Mouse (Mus musculus) intestine, embryonic 14.5 days (tissue): Measurements from ENCODE around the gene Mrps22. TPM values are rescaled to one million over a fixed set of nuclear protein-coding genes. Genes with fewer than 3 reads are reported as not detected.

Experiments used
- ATAC-seq: fragments of 200-750 bp; cut with Nextera tagmentation; replicated peaks from 2 replicates; pipeline ENCODE4 v1.8.0; 2017; ENCODE audit warnings: low read depth, moderate number of reproducible peaks, moderate TSS enrichment, moderate library complexity; ENCODE audit not compliant: low FRiP score, low TSS enrichment
- DNase-seq: peaks from one replicate; pipeline ENCODE4 v3.0.0-alpha.2; 2018; ENCODE audit warnings: low spot score
- H3K27ac ChIP-seq: fragments of 300-500 bp; sonication (generic); 2 replicates; pipeline ENCODE4 v1.5.1; 2014; ENCODE audit warnings: low read depth, mild to moderate bottlenecking, control low read depth
- H3K27me3 ChIP-seq: fragments of 300-500 bp; sonication (generic); replicated peaks from 2 replicates; pipeline ENCODE4 v1.6.1; 2014; ENCODE audit warnings: low read length, control low read depth; ENCODE audit not compliant: control insufficient read depth, insufficient read depth
- H3K36me3 ChIP-seq: fragments of 300-500 bp; sonication (generic); 2 replicates; pipeline ENCODE4 v1.6.1; 2014; ENCODE audit warnings: low read length, control low read depth; ENCODE audit not compliant: control insufficient read depth, insufficient read depth
- H3K4me1 ChIP-seq: fragments of 300-500 bp; sonication (generic); replicated peaks from 2 replicates; pipeline ENCODE4 v1.6.1; 2014; ENCODE audit warnings: low read length, control low read depth, mixed read lengths; ENCODE audit not compliant: control insufficient read depth, insufficient read depth
- H3K4me2 ChIP-seq: fragments of 300-500 bp; sonication (generic); 2 replicates; pipeline ENCODE4 v1.6.1; 2014; ENCODE audit warnings: low read length
- H3K4me3 ChIP-seq: fragments of 300-500 bp; sonication (generic); 2 replicates; pipeline ENCODE4 v1.5.1; 2014; ENCODE audit warnings: low read depth, low read length, control low read depth, mixed read lengths
- H3K9ac ChIP-seq: fragments of 300-500 bp; sonication (generic); 2 replicates; pipeline ENCODE4 v1.6.1; 2014; ENCODE audit warnings: mild to moderate bottlenecking, low read length
- H3K9me3 ChIP-seq: fragments of 300-500 bp; sonication (generic); 2 replicates; pipeline ENCODE4 v1.6.1; 2016; ENCODE audit warnings: low read length, control low read depth; ENCODE audit not compliant: control insufficient read depth
- WGBS: fragments of 180-500 bp; shearing (Covaris S2); extraction: QIAGEN DNeasy Blood & Tissue Kit; methylation state at CpG from one replicate; pipeline ENCODE4 v1.1.7; 2014; 5-methylcytosine and 5-hydroxymethylcytosine counted together
- polyA plus RNA-seq: library from polyadenylated mRNA; unstranded; fragments of >200 nt; fragmentation: Nextera tagmentation; extraction: Ambion mirVana; gene quantifications from 2 replicates; pipeline ENCODE4 v1.2.1, GENCODE M21; 2014

Mrps22 gene
- polyA plus RNA-seq, result 57.6 and 58.1 TPM in 2 replicates

GRCm38 (mm10) chr9:98601156-98601836, at the start of gene Mrps22:
TSS of gene Mrps22 (minus strand) at chr9:98601660.
- Histone ChIP-seq H3K9me3 (no peaks in the 10 kb centered on the region), H3K36me3 (peaks cover 22% of the 10 kb centered on the region), H3K27ac (no peak within 1 kb of the TSS), H3K4me3 (peak within 1 kb of the TSS; percentile 80), H3K9ac (peak within 1 kb of the TSS; percentile 65), H3K27me3 (no peaks in the 10 kb centered on the region), H3K4me2 (peak within 1 kb of the TSS; percentile 90), H3K4me1 (peaks cover 11% of the 10 kb centered on the region; the same call in 1 of the 2 replicates)
- ATAC-seq, result peak; percentile 93
- WGBS, result under 1% methylated on average over 44 of the region's 44 CpGs
- DNase-seq, result peak; percentile 86

DNA sequence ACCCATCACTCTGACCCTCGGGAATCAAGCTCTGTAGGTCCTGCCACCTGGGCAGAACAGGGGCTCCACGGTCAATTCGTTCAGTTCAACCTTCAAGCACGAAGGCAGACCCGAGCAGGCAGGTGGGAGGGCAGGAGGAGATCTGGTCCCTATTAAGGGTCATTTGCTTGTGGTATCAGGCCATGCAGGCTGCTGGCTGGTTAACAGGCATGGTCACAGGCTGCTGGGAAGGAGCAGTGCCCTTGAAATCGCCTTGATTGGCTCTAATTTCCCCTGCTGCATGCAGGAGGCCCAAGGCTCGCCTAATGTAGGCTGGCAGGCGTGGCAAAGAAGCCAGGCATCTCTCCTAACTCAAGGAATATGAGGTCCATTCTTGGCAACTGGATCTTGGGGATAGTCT, 49.1 kb upstream of the Mrps22 start:
- H3K4me2 ChIP-seq, result no peak overlapping the region
- H3K9me3 ChIP-seq, result no peaks in the 10 kb centered on the region
- H3K36me3 ChIP-seq, result no peaks in the 10 kb centered on the region
- no peaks in the 10 kb centered on the region for H3K4me1 ChIP-seq
- 72% methylated on average over 8 of the region's 8 CpGs for whole genome bisulfite sequencing
- H3K4me3 ChIP-seq, result no peak overlapping the region
- H3K27ac ChIP-seq, result no peak overlapping the region
- H3K9ac ChIP-seq, result no peak overlapping the region
- ATAC-seq (no peak), DNase-seq (no peak)
- no peaks in the 10 kb centered on the region for H3K27me3 ChIP-seq

GRCm38 (mm10) chr9:98647418-98647817, 46.0 kb upstream of the Mrps22 start:
- Histone ChIP-seq H3K4me1 (no peaks in the 10 kb centered on the region), H3K4me3 (no peak overlapping the region), H3K9me3 (no peaks in the 10 kb centered on the region), H3K27me3 (no peaks in the 10 kb centered on the region), H3K9ac (no peak overlapping the region), H3K36me3 (no peaks in the 10 kb centered on the region), H3K4me2 (no peak overlapping the region), H3K27ac (no peak overlapping the region)
- WGBS, result 62% methylated on average over 12 of the region's 12 CpGs
- DNase-seq, result peak; percentile 53
- ATAC-seq, result no peak; the same call in 1 of the 2 replicates

- H3K36me3 ChIP-seq, result no peaks in the 10 kb centered on the region
- H3K4me3 ChIP-seq, result no peak overlapping the region
- ATAC-seq (0 out of 2 replicates have a peak, but pooled peaks have one; percentile 38), DNase-seq (peak; percentile 77)
- H3K27me3 ChIP-seq, result no peaks in the 10 kb centered on the region
- no peaks in the 10 kb centered on the region for H3K4me1 ChIP-seq
- H3K9me3 ChIP-seq, result no peaks in the 10 kb centered on the region
- no peak overlapping the region for H3K9ac ChIP-seq
- 25% methylated on average over 4 of the region's 4 CpGs for WGBS
- no peak overlapping the region for H3K4me2 ChIP-seq
- H3K27ac ChIP-seq, result no peak overlapping the region
These were observed 44.3 kb upstream of the Mrps22 start for GRCm38 (mm10) chr9:98645750-98646149.

GRCm38 (mm10) chr9:98642126-98642525, 40.7 kb upstream of the Mrps22 start:
- no peak for DNase-seq
- no peaks in the 10 kb centered on the region for H3K4me1 ChIP-seq
- H3K9ac ChIP-seq, result no peak overlapping the region
- no peak for ATAC-seq
- no peaks in the 10 kb centered on the region for H3K36me3 ChIP-seq
- 85% methylated on average over 6 of the region's 6 CpGs for WGBS
- H3K9me3 ChIP-seq, result no peaks in the 10 kb centered on the region
- H3K4me2 ChIP-seq, result no peak overlapping the region
- H3K27ac ChIP-seq, result no peak overlapping the region
- no peaks in the 10 kb centered on the region for H3K27me3 ChIP-seq
- no peak overlapping the region for H3K4me3 ChIP-seq

GRCm38 (mm10) chr9:98633287-98634162, 32.1 kb upstream of the Mrps22 start:
- 67% methylated on average over 13 of the region's 13 CpGs for WGBS
- Histone ChIP-seq H3K27ac (no peak overlapping the region), H3K36me3 (no peaks in the 10 kb centered on the region), H3K4me1 (no peaks in the 10 kb centered on the region), H3K9me3 (no peaks in the 10 kb centered on the region), H3K9ac (no peak overlapping the region), H3K4me2 (no peak overlapping the region), H3K27me3 (no peaks in the 10 kb centered on the region), H3K4me3 (no peak overlapping the region)
- DNase-seq (no peak), ATAC-seq (no peak)

DNA sequence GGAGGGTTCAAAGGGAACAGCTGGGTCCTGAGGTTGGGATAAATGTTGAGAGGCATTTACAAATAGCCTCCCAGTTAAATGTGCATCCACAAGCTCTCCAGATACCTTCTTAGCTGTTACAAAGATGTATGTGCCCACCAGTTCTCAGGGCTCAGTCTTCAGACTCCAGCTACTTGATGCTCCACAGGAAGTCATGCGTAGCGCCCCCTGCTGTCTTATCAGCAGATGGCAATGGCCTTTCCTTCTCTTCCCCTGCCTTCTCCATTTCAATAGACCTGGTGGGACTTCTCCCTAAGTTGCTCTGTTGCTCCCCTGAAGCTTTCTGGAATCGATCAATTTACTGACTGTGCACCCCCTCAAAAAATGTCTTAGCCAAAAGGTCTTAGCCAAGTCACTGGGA, 27.0 kb upstream of the Mrps22 start:
- Histone ChIP-seq H3K4me2 (no peak overlapping the region), H3K4me1 (no peaks in the 10 kb centered on the region), H3K4me3 (no peak overlapping the region), H3K9ac (no peak overlapping the region), H3K27me3 (no peaks in the 10 kb centered on the region), H3K9me3 (no peaks in the 10 kb centered on the region), H3K27ac (no peak overlapping the region), H3K36me3 (no peaks in the 10 kb centered on the region)
- DNase-seq, result no peak
- 58% methylated on average over 3 of the region's 3 CpGs for WGBS
- no peak for ATAC-seq

- WGBS, result 70% methylated on average over 4 of the region's 4 CpGs
- H3K36me3 ChIP-seq, result no peaks in the 10 kb centered on the region
These were observed 3.4 kb upstream of the Mrps22 start for GRCm38 (mm10) chr9:98604896-98605295.

More at GRCm38 (mm10) chr9:98604896-98605295, 3.4 kb upstream of the Mrps22 start:
- H3K27ac ChIP-seq, result no peak overlapping the region
- no peaks in the 10 kb centered on the region for H3K9me3 ChIP-seq
- no peaks in the 10 kb centered on the region for H3K27me3 ChIP-seq
- no peak overlapping the region for H3K9ac ChIP-seq
- H3K4me2 ChIP-seq, result no peak overlapping the region
- H3K4me3 ChIP-seq, result no peak overlapping the region
- H3K4me1 ChIP-seq, result peaks cover 10% of the 10 kb centered on the region; the same call in 1 of the 2 replicates
- no peak for DNase-seq
- ATAC-seq, result no peak
